Mouse (Mus musculus) C2C12 (cell line): ENCODE results near the gene Nhlrc1. TPM values are rescaled to one million over a fixed set of nuclear protein-coding genes. Genes with fewer than 3 reads are reported as not detected.

Experiments used
- H3K27me3 ChIP-seq: one replicate; pipeline ENCODE4 v1.6.1; 2011; ENCODE audit not compliant: control insufficient read depth, insufficient read depth, insufficient read length
- H3K36me3 ChIP-seq: one replicate; pipeline ENCODE4 v1.6.1; 2011; ENCODE audit not compliant: control insufficient read depth, insufficient read depth
- H3K4me3 ChIP-seq: one replicate; pipeline ENCODE4 v1.5.1; 2011; ENCODE audit warnings: mild to moderate bottlenecking, control low read depth; ENCODE audit not compliant: poor library complexity, insufficient read depth, severe bottlenecking
- H3K79me2 ChIP-seq: one replicate; pipeline ENCODE4 v1.6.1; 2011; ENCODE audit not compliant: control insufficient read depth, insufficient read depth
- H3K79me3 ChIP-seq: one replicate; pipeline ENCODE4 v1.6.1; 2011; ENCODE audit warnings: low read depth, control low read depth
- H3ac ChIP-seq: one replicate; pipeline ENCODE3; 2011; ENCODE audit warnings: low read depth; ENCODE audit not compliant: control insufficient read depth, insufficient read length
- CTCF ChIP-seq: IDR thresholded peaks from one replicate; pipeline ENCODE4 v1.5.1; 2011; ENCODE audit not compliant: control insufficient read depth, insufficient read depth, insufficient read length
- FOSL1 ChIP-seq: IDR thresholded peaks from one replicate; pipeline ENCODE4 v1.8.0; 2011; ENCODE audit warnings: mild to moderate bottlenecking, low read length; ENCODE audit not compliant: poor library complexity, insufficient read depth, severe bottlenecking
- MAX ChIP-seq: IDR thresholded peaks from one replicate; pipeline ENCODE4 v1.6.1; 2011; ENCODE audit warnings: mild to moderate bottlenecking, control low read depth
- MYOD1 ChIP-seq: IDR thresholded peaks from one replicate; pipeline ENCODE4 v1.6.1; 2011; ENCODE audit warnings: low read depth; ENCODE audit not compliant: control insufficient read depth, insufficient read length
- USF1 ChIP-seq: IDR thresholded peaks from one replicate; pipeline ENCODE4 v1.6.1; 2011; ENCODE audit warnings: low read depth, mild to moderate bottlenecking, control low read depth, moderate library complexity
- polyA plus RNA-seq: library from polyadenylated mRNA; unstranded; fragments of >200 nt; fragmentation: generic; extraction: Trizol; gene quantifications from one replicate; pipeline ENCODE4 v1.2.1, GENCODE M21; 2012; ENCODE audit warnings: missing spikeins

The Nhlrc1 gene
- polyA plus RNA-seq, 1 experiment, result 0.05 TPM

DNA sequence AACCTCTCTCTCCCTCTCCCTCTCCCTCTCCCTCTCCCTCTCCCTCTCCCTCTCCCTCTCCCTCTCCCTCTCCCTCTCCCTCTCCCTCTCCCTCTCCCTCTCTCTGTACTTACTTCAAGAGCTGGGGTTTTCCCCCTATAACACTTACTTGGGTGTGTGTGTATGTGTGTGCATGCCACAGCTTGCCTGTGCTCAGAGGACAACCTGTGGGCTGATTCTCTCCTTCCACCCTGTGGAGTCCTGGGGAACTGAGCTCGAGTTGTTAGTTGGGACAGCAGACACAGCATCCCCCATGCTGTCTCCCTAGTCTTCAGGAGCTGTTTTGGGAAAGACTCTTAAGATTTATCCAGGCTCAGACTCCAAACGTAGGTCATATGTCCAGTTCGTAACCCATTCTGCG is 47.3 kb downstream of the Nhlrc1 start:
- no peak for TF ChIP-seq FOSL1
- no peak for TF ChIP-seq MYOD1
- TF ChIP-seq MAX, result no peak
- TF ChIP-seq USF1, result no peak
- TF ChIP-seq CTCF, result no peak
- no peaks in the 10 kb centered on the region for H3K36me3 ChIP-seq
- no peak overlapping the region for H3K4me3 ChIP-seq
- no peaks in the 10 kb centered on the region for H3K27me3 ChIP-seq
- no peaks in the 10 kb centered on the region for H3K79me3 ChIP-seq
- no peaks in the 10 kb centered on the region for H3K79me2 ChIP-seq
- H3ac ChIP-seq, result no peak overlapping the region

Other genes with a start within 250 kb of the Nhlrc1 start
- 9.2 TPM for gene Kif13a, start 85.0 kb downstream of the Nhlrc1 start, polyA plus RNA-seq
- 3.3 TPM for gene Kdm1b, start 28.6 kb upstream of the Nhlrc1 start, polyA plus RNA-seq
- 5.6 TPM for gene Tpmt, start 29.9 kb upstream of the Nhlrc1 start, polyA plus RNA-seq
- gene Dek, start 91.4 kb upstream of the Nhlrc1 start, polyA plus RNA-seq, result 34.9 TPM
- gene Rnf144b, start 107.8 kb upstream of the Nhlrc1 start, polyA plus RNA-seq, result 0.28 TPM